Mouse (Mus musculus): ENCODE measurements around the gene Map3k4. TPM values are rescaled to one million over a fixed set of nuclear protein-coding genes. Genes with fewer than 3 reads are reported as not detected.

The Map3k4 gene
- total and polyA plus RNA-seq, 3 experiments, result 12.7 to 22.6 (median 20.9) TPM

GRCm38 (mm10) chr17:12256142-12256541 lies 62.5 kb downstream of the Map3k4 start:
- DNase-seq (ENCODE audit: extremely low read depth), result no peak
- no peak overlapping the region for H3K9ac ChIP-seq (ENCODE audit: insufficient read depth, low read depth)
- H3K27me3 ChIP-seq (replicated peaks), result no peaks in the 10 kb centered on the region
- H3K79me2 ChIP-seq (replicated peaks; ENCODE audit: control insufficient read depth, extremely low read depth, insufficient read depth, poor library complexity, severe bottlenecking), result no peaks in the 10 kb centered on the region
- TF ChIP-seq JUND (conservative IDR thresholded peaks at IDR 0.05; ENCODE audit: low read depth, low read length), result peak; percentile 70; the same call in 1 of the 2 replicates
- no peak for TF ChIP-seq BHLHE40 (IDR thresholded peaks at IDR 0.05; ENCODE audit: low read depth, low read length)
- TF ChIP-seq CTCF (conservative IDR thresholded peaks at IDR 0.05 in 1 of 2, IDR thresholded peaks at IDR 0.05 in 1 of 2; ENCODE audit: low read depth in 2 of 2, low read length in 2 of 2), result no peak
- TF ChIP-seq EP300 (IDR thresholded peaks at IDR 0.05; ENCODE audit: low read length), result peak; percentile 67; the same call in 1 of the 2 replicates
- TF ChIP-seq MXI1 (IDR thresholded peaks at IDR 0.05; ENCODE audit: low read depth, low read length), result 0 out of 2 replicates have a peak, but pooled peaks have one; percentile 26
- TF ChIP-seq SIN3A (IDR thresholded peaks at IDR 0.05; ENCODE audit: low read length), result 0 out of 2 replicates have a peak, but pooled peaks have one; percentile 21
- TF ChIP-seq IRF4 (IDR thresholded peaks at IDR 0.05; ENCODE audit: low read depth, low read length), result peak; percentile 80
- TF ChIP-seq POLR2AphosphoS2 (IDR thresholded peaks at IDR 0.05; ENCODE audit: low read depth, low read length), result no peak
- no peak for TF ChIP-seq TCF12 (IDR thresholded peaks at IDR 0.05; ENCODE audit: low read depth, low read length)
- no peak for TF ChIP-seq E2F4 (IDR thresholded peaks at IDR 0.05; ENCODE audit: insufficient replicate concordance, low read depth, low read length)
- no peak for TF ChIP-seq ZKSCAN1 (IDR thresholded peaks at IDR 0.05; ENCODE audit: borderline replicate concordance, low read depth, low read length)
- TF ChIP-seq HCFC1 (IDR thresholded peaks at IDR 0.05; ENCODE audit: low read depth, low read length), result no peak
- peak; percentile 41; the same call in 1 of the 2 replicates for TF ChIP-seq JUN (IDR thresholded peaks at IDR 0.05; ENCODE audit: insufficient read depth, low read depth, low read length)
- no peak for TF ChIP-seq USF1 (IDR thresholded peaks at IDR 0.05; ENCODE audit: low read depth, low read length)
- TF ChIP-seq MAFK (IDR thresholded peaks at IDR 0.05; ENCODE audit: insufficient replicate concordance, low read length), result no peak
- no peak for TF ChIP-seq GABPA (IDR thresholded peaks at IDR 0.05; ENCODE audit: insufficient replicate concordance, low read depth, low read length)
- no peak for TF ChIP-seq TBP (conservative IDR thresholded peaks at IDR 0.05; ENCODE audit: low read depth, low read length)
- TF ChIP-seq CHD1 (IDR thresholded peaks at IDR 0.05; ENCODE audit: low read depth, low read length), result no peak
- no peak for TF ChIP-seq MEF2A (IDR thresholded peaks at IDR 0.05; ENCODE audit: borderline replicate concordance, low read depth, low read length)
- no peak for TF ChIP-seq MYC (IDR thresholded peaks at IDR 0.05; ENCODE audit: low read depth, low read length)
- TF ChIP-seq NRF1 (IDR thresholded peaks at IDR 0.05; ENCODE audit: low read depth, low read length), result no peak
- TF ChIP-seq USF2 (conservative IDR thresholded peaks at IDR 0.05; ENCODE audit: low read depth, low read length), result no peak
- no peak overlapping the region for H3K4me3 ChIP-seq (replicated peaks in 1 of 3; ENCODE audit: low read depth in 2 of 3, low read length in 2 of 3, poor library complexity in 1 of 3)
- peak overlapping the region; percentile 11; the same call in 1 of the 2 replicates for H3K27ac ChIP-seq (ENCODE audit: insufficient read depth, low read depth)
- H3K4me1 ChIP-seq (ENCODE audit: control insufficient read depth in 1 of 2, insufficient read depth in 2 of 2), result peaks cover 0 to under 1% of the 10 kb centered on the region in 2 experiments; a peak in 1 of 4 replicates
- in situ Hi-C loops (cut with MboI; ENCODE audit: low pct_ligation_motif_present, low pct_unique_long_range_greater_than_20kb, low sequenced_read_pairs), result loop anchor here (10.0 kb wide), 1 partner anchor 109 kb away; no protein-coding TSS in a partner anchor
- H3K36me3 ChIP-seq (replicated peaks in 1 of 2; ENCODE audit: control insufficient read depth in 1 of 2, insufficient read depth in 1 of 2, low read length in 1 of 2), result peaks cover 68 to 91% of the 10 kb centered on the region in 2 experiments
- peak overlapping the region; percentile 37 for H3K4me2 ChIP-seq (ENCODE audit: insufficient read depth, low read depth, poor library complexity, severe bottlenecking)
- peaks cover 8% of the 10 kb centered on the region for H3K9me3 ChIP-seq (replicated peaks; ENCODE audit: low read length)
- dilution Hi-C loops (cut with MboI; ENCODE audit: extremely low pct_ligation_motif_present, extremely low pct_unique_long_range_greater_than_20kb, low sequenced_read_pairs), result no loop called here
